Mouse (Mus musculus) kidney, adult 2 months (tissue): ENCODE measurements at regions not wholly inside any gene's neighbourhood (a gene's known extent, or its start where the extent isn't known, plus 50 kb on each side); places are given as distances from the start of the nearest gene placed in this dataset.

Experiments
- CTCF ChIP-seq: fragments of 200-500 bp; conservative IDR thresholded peaks from 2 replicates; pipeline ENCODE4 v1.5.1; 2011; ENCODE audit warnings: low read depth, mild to moderate bottlenecking, control low read depth, low read length, moderate library complexity, mixed read lengths; ENCODE audit not compliant: insufficient read depth, insufficient read length
- POLR2A ChIP-seq: fragments of 200-500 bp; IDR thresholded peaks from one replicate; pipeline ENCODE4 v1.6.1; 2011; ENCODE audit warnings: low read depth, low read length, control low read depth

- TF ChIP-seq CTCF: no peak
- no peak for TF ChIP-seq POLR2A
These were observed 225.6 kb upstream of the Pde3a start for GRCm38 (mm10) chr6:141023501-141023900.
